Mouse (Mus musculus): ENCODE results near the gene Stk4. TPM values are rescaled to one million over a fixed set of nuclear protein-coding genes. Genes with fewer than 3 reads are reported as not detected.

Stk4 gene
- polyA plus RNA-seq, 1 experiment from 2014 or later: 19.0 TPM

- Histone ChIP-seq H3K36me3 (peaks cover 62% of the 10 kb centered on the region), H3K9me3 (no peaks in the 10 kb centered on the region), H3K4me3 (no peak overlapping the region), H3K27ac (no peak overlapping the region), H3K4me2 (no peak overlapping the region), H3K4me1 (no peaks in the 10 kb centered on the region), H3K27me3 (no peaks in the 10 kb centered on the region), H3K9ac (no peak overlapping the region)
- 97% methylated on average over 10 of the region's 10 CpGs for WGBS
- ATAC-seq (ENCODE audit: insufficient number of reproducible peaks, insufficient read depth, low FRiP score, low TSS enrichment, low read depth): no peak
Measured at GRCm38 (mm10) chr2:164081577-164081976, 11.5 kb downstream of the Stk4 start.

- no peak overlapping the region for H3K4me2 ChIP-seq
- H3K9ac ChIP-seq: no peak overlapping the region
- H3K27me3 ChIP-seq: no peaks in the 10 kb centered on the region
- WGBS: 84% methylated on average over 10 of the region's 10 CpGs
- no peak for ATAC-seq (ENCODE audit: insufficient number of reproducible peaks, insufficient read depth, low FRiP score, low TSS enrichment, low read depth)
- no peaks in the 10 kb centered on the region for H3K9me3 ChIP-seq
- no peaks in the 10 kb centered on the region for H3K4me1 ChIP-seq
- H3K27ac ChIP-seq: no peak overlapping the region
- no peak overlapping the region for H3K4me3 ChIP-seq
- peaks cover 68% of the 10 kb centered on the region for H3K36me3 ChIP-seq
Measured at GRCm38 (mm10) chr2:164082175-164082574, 12.1 kb downstream of the Stk4 start.

DNA sequence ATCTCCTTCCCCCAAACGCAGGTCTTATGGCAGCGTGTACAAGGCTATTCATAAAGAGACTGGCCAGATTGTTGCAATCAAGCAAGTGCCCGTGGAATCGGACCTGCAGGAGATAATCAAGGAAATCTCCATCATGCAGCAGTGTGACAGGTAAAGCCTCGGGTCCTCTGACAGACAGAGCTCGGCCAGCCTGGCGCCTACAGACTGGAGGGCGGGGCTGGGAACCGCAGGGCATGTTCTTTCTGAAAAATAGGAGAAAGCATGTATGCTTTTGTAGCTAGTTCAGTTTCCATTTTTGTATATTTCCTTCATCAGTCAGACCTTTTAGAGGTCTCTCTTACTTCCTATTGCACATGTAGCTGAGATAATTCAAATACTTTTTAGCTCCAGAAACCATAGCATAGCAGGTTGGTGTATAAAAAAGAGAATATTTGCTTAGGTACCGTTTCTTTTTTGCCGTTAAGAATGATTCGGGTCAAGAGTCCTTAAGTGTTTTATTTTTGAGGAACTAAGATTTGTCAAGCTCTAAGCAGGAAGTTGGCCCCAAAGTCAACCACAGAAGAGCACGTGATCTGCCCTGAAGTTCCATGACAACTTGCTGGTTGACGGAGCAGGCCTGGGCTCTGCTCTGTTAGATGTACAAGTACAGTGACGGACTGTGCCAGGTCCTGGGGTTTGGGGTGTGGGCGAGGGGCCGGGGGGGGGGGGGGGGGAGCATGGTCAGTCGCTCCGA, 13.7 kb downstream of the Stk4 start:
- no peaks in the 10 kb centered on the region for H3K27me3 ChIP-seq
- no peak overlapping the region for H3K4me2 ChIP-seq
- H3K27ac ChIP-seq: no peak overlapping the region
- no peaks in the 10 kb centered on the region for H3K4me1 ChIP-seq
- ATAC-seq (ENCODE audit: insufficient number of reproducible peaks, insufficient read depth, low FRiP score, low TSS enrichment, low read depth): no peak
- no peak overlapping the region for H3K4me3 ChIP-seq
- H3K36me3 ChIP-seq: peaks cover 84% of the 10 kb centered on the region
- WGBS: 87% methylated on average over 19 of the region's 19 CpGs
- no peaks in the 10 kb centered on the region for H3K9me3 ChIP-seq
- H3K9ac ChIP-seq: no peak overlapping the region

DNA sequence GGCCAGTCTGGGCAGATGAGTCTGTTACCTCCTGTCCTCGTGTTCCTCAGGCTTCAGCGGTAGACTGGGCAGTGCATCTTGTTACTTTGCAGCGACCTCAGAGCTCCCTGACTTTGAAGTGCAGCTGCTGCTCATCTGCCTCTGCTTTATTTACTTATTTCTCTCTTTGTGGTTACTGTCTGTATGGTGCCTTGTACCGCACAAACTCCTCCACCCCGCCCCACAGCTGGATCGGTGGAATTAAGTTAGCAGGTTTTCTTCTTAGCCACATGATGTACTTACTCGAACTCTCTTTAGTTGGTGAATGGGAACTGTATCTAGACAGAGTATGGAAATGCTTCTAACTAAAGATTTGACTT, 14.2 kb downstream of the Stk4 start:
- 72% methylated on average over 7 of the region's 7 CpGs for WGBS
- Histone ChIP-seq H3K4me1 (no peaks in the 10 kb centered on the region), H3K9ac (no peak overlapping the region), H3K9me3 (no peaks in the 10 kb centered on the region), H3K4me3 (no peak overlapping the region), H3K27ac (no peak overlapping the region), H3K27me3 (no peaks in the 10 kb centered on the region), H3K4me2 (no peak overlapping the region), H3K36me3 (peaks cover 90% of the 10 kb centered on the region)
- ATAC-seq (ENCODE audit: insufficient number of reproducible peaks, insufficient read depth, low FRiP score, low TSS enrichment, low read depth): no peak

- no peak overlapping the region for H3K27ac ChIP-seq
- H3K4me3 ChIP-seq: no peak overlapping the region
- H3K9me3 ChIP-seq: no peaks in the 10 kb centered on the region
- H3K4me2 ChIP-seq: no peak overlapping the region
- no peaks in the 10 kb centered on the region for H3K4me1 ChIP-seq
- H3K9ac ChIP-seq: no peak overlapping the region
- 82% methylated on average over 6 of the region's 6 CpGs for WGBS
- H3K36me3 ChIP-seq: peaks cover 76% of the 10 kb centered on the region
- ATAC-seq (ENCODE audit: insufficient number of reproducible peaks, insufficient read depth, low FRiP score, low TSS enrichment, low read depth): no peak
- H3K27me3 ChIP-seq: no peaks in the 10 kb centered on the region
Measured at GRCm38 (mm10) chr2:164087416-164088017, 17.4 kb downstream of the Stk4 start.

DNA sequence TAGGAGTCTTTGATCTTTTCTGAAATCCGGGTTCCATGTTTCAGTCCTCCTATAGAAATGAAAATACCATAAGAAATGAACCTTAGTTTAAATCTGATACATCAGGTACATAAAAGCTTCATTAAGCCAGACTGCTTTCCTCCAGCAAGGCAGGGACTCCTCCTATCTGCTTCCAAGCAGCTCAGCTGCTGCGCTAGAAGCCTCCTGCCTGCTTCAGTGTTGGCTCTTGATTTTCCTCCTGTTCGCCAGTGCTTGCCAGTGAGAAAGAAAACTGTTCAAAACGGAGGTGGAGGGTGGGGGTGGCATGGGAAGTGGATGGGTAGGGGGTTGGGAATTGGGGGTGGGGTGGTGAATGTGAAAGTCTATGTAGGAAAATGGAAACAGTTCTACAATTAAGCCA, 19.4 kb downstream of the Stk4 start:
- Histone ChIP-seq H3K4me2 (no peak overlapping the region), H3K9ac (no peak overlapping the region), H3K27ac (no peak overlapping the region), H3K4me3 (no peak overlapping the region), H3K27me3 (no peaks in the 10 kb centered on the region), H3K36me3 (peaks cover 60% of the 10 kb centered on the region), H3K9me3 (no peaks in the 10 kb centered on the region), H3K4me1 (no peaks in the 10 kb centered on the region)
- WGBS: 87% methylated on average over 4 of the region's 4 CpGs
- ATAC-seq (ENCODE audit: insufficient number of reproducible peaks, insufficient read depth, low FRiP score, low TSS enrichment, low read depth): no peak

- no peaks in the 10 kb centered on the region for H3K4me1 ChIP-seq
- no peaks in the 10 kb centered on the region for H3K9me3 ChIP-seq
- no peak overlapping the region for H3K9ac ChIP-seq
- WGBS: 82% methylated on average over 7 of the region's 7 CpGs
- no peak overlapping the region for H3K4me2 ChIP-seq
- H3K27ac ChIP-seq: no peak overlapping the region
- no peak for ATAC-seq (ENCODE audit: insufficient number of reproducible peaks, insufficient read depth, low FRiP score, low TSS enrichment, low read depth)
- H3K27me3 ChIP-seq: no peaks in the 10 kb centered on the region
- peaks cover 48% of the 10 kb centered on the region for H3K36me3 ChIP-seq
- H3K4me3 ChIP-seq: no peak overlapping the region
Measured at GRCm38 (mm10) chr2:164094152-164094551, 24.0 kb downstream of the Stk4 start.

DNA sequence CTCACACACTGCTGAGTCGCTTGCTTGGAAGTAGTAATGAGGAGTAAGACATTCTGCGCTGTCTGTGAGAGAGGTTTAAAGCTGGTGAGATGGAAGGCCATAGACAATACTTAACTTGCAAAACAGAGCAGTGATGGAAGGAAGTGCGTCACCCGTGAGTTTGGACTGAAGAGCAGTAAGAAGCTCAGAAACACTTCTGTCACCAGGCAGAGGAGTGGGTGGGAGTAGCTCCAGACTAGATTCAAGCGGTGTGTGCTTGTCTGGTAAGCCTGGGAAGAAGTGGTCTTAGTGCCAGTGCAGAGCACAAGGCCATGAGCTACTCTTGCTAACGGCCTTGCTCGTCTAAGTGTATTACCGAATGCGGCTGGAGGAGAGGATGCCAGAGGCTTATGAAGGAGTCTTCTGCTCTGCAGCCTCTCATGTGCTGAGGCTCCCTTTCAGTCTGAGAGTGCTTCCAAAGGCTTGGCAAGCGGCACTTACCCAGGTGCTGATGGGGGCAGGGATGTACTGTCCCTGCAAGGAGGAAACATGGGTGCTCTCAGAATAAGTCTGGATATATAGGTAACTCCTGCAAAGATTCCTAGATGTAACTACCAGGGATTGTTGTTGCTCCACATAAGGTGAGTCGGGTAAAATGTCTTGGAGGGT, 28.6 kb downstream of the Stk4 start:
- WGBS: 93% methylated on average over 11 of the region's 11 CpGs

DNA sequence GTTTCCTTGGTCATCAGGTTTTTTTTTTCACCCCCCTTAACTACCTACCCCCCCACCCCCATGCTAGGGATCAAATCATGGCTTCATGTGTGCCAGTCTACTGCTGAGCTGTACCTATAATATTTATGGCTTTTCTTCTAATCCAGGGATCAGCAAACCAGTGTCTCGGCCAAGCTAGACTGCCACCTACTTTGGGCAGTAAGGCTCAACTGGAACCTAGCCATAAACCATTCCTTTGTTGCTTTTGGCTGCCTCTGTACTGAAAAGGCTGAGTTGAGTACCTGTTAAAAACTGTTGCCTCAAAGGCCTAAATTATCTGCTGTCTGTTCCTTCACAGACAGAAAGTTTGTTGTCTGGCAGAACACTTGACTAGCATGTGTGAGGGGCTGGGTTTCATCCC, 31.8 kb downstream of the Stk4 start:
- ATAC-seq (ENCODE audit: insufficient number of reproducible peaks, insufficient read depth, low FRiP score, low TSS enrichment, low read depth): no peak
- peaks cover 54% of the 10 kb centered on the region for H3K36me3 ChIP-seq
- no peak overlapping the region for H3K27ac ChIP-seq
- H3K27me3 ChIP-seq: no peaks in the 10 kb centered on the region
- H3K4me2 ChIP-seq: no peak overlapping the region
- no peak overlapping the region for H3K4me3 ChIP-seq
- no peaks in the 10 kb centered on the region for H3K9me3 ChIP-seq
- 93% methylated on average over 1 of the region's 1 CpGs for WGBS
- peaks cover 2% of the 10 kb centered on the region for H3K4me1 ChIP-seq
- H3K9ac ChIP-seq: no peak overlapping the region

More for the DNA sequence above, 28.6 kb downstream of the Stk4 start:
- Histone ChIP-seq H3K9ac (no peak overlapping the region), H3K27ac (no peak overlapping the region), H3K4me1 (no peaks in the 10 kb centered on the region), H3K27me3 (no peaks in the 10 kb centered on the region), H3K4me2 (no peak overlapping the region), H3K36me3 (peaks cover 64% of the 10 kb centered on the region), H3K4me3 (no peak overlapping the region), H3K9me3 (no peaks in the 10 kb centered on the region)
- ATAC-seq (ENCODE audit: insufficient number of reproducible peaks, insufficient read depth, low FRiP score, low TSS enrichment, low read depth): no peak

DNA sequence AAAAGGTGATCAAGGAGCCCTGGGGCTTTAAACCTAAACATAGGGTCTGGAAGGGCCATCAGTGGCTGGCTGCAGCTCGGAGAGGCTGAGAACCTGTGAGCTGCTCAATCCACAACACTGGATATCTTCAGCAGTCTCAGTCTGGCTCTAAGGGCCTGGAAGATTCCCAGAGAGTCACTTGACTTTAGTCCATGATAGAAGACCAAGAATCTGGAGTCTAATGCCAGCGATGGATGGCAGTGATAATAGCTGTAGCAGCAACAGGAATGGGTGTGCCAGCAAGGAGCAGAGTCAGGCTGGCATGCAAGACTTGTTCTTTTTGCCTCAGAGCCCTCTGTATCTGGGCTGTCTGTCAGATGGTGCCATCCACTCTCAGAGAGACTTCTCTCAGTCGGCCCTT, 32.2 kb downstream of the Stk4 start:
- H3K27me3 ChIP-seq: no peaks in the 10 kb centered on the region
- H3K4me2 ChIP-seq: no peak overlapping the region
- H3K9me3 ChIP-seq: no peaks in the 10 kb centered on the region
- H3K4me1 ChIP-seq: peaks cover 7% of the 10 kb centered on the region
- H3K9ac ChIP-seq: no peak overlapping the region
- WGBS: 87% methylated on average over 3 of the region's 3 CpGs
- H3K4me3 ChIP-seq: no peak overlapping the region
- H3K27ac ChIP-seq: no peak overlapping the region
- peaks cover 54% of the 10 kb centered on the region for H3K36me3 ChIP-seq
- ATAC-seq (ENCODE audit: insufficient number of reproducible peaks, insufficient read depth, low FRiP score, low TSS enrichment, low read depth): no peak

DNA sequence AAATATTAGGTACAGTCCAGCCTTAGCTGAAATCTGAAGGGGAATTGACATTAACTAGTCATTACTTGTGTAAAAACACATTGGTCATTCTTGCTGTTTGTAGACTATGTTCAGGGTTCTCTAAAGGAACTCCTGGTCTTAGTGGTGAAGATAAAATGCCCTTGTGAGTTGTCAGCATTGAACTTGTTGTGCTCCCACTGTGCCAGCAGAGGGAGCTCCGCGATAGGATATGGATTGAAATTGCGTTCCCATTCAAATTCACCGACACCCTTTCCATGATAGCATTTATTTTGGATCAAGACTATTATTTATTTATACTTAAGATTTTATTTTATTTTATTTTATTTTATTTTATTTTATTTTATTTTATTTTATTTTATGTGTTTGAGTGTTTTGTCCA, 33.4 kb downstream of the Stk4 start:
- WGBS: 30% methylated on average over 4 of the region's 4 CpGs
- no peak for ATAC-seq (ENCODE audit: insufficient number of reproducible peaks, insufficient read depth, low FRiP score, low TSS enrichment, low read depth)
- no peak overlapping the region for H3K27ac ChIP-seq
- H3K4me3 ChIP-seq: no peak overlapping the region
- no peak overlapping the region for H3K9ac ChIP-seq
- no peaks in the 10 kb centered on the region for H3K27me3 ChIP-seq
- no peaks in the 10 kb centered on the region for H3K9me3 ChIP-seq
- H3K36me3 ChIP-seq: peaks cover 48% of the 10 kb centered on the region
- H3K4me2 ChIP-seq: no peak overlapping the region
- peaks cover 16% of the 10 kb centered on the region for H3K4me1 ChIP-seq
